10 mouse cellular contexts compared by ENCODE assay signal in the genomic region with DNA sequence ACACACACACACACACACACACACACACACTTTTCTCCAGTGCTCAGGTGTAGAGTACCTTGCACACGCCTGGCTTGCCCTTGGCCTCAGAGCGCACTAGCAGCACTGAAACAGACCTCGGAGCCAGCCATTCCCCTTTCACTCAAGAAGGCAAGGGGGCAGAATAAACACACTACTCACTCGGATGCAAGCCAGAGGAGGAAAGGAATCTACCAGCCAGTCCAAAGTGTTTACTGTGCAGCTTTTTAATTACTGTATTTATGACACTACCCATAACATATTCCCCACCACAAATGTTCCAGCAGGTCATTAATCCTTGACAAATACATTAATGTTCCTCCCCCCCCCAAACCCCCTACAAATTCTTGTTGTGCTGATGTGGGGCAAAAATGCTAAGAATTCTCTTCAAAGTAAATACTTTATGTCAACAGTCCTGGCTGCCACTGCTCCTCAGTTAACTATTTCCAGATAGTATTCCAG.
DNase-seq lines count a peak whose midpoint lies in the region; TF ChIP-seq lines count a peak whose summit lies in the region.
"Had no signal": no experiment of that assay in that cellular context is flagged by ENCODE, and none has a peak within 500 bp of the region (broad histone marks: within the 10 kb centered on the region; RNA-seq: fewer than 3 reads in every experiment).

No protein-coding gene starts in this region.

- peaks cover 2% of the 10 kb centered on the region; the same call in 1 of the 2 replicates for H3K79me2 ChIP-seq in liver, adult 2 months (ENCODE audit: control insufficient read depth, insufficient read depth, low read length)

- DNase-seq in liver, adult 2 months (ENCODE audit: extremely low read depth, low read depth, low spot score), result peak; percentile 37
- no peak for DNase-seq in liver
- DNase-seq in fibroblast of lung, adult 2 months (ENCODE audit: low read depth), result peak; percentile 51
- DNase-seq in kidney, postnatal 10 days, result peak; percentile 66
- DNase-seq in lung, postnatal 25 days (ENCODE audit: low spot score), result peak; percentile 39
- no peak for DNase-seq in urinary bladder, postnatal 14 days (ENCODE audit: low spot score)
- DNase-seq in retina, embryonic 14.5 days (ENCODE audit: low spot score), result no peak
- DNase-seq: cerebellum, adult 2 months; layer of hippocampus, postnatal 36 days had no signal

- H3K27ac ChIP-seq in liver, adult 2 months (replicated peaks; ENCODE audit: insufficient read depth, low read depth, low read length), result no peak overlapping the region
- H3K27ac ChIP-seq: heart, embryonic 13.5 days had no signal

- H3K27me3 ChIP-seq in liver, adult 2 months (ENCODE audit: control insufficient read depth, insufficient read depth, low read length), result no peaks in the 10 kb centered on the region
- H3K27me3 ChIP-seq: heart, embryonic 13.5 days had no signal

- no peak for TF ChIP-seq CTCF in liver, adult 2 months (IDR thresholded peaks at IDR 0.05; ENCODE audit: low read depth, low read length)

- no peak overlapping the region for H3K9ac ChIP-seq in liver, adult 2 months (ENCODE audit: low read depth, low read length)

- 21% methylated on average over 4 of the region's 4 CpGs for WGBS in liver, adult 2 months

- no peaks in the 10 kb centered on the region for H3K36me3 ChIP-seq in liver, adult 2 months (ENCODE audit: control insufficient read depth, insufficient read depth, low read length)

- TF ChIP-seq POLR2A in liver, adult 2 months (IDR thresholded peaks at IDR 0.05; ENCODE audit: extremely low read depth, insufficient read depth, low read length), result no peak

- no peak overlapping the region for H3K4me3 ChIP-seq in liver, adult 2 months (ENCODE audit: insufficient read depth, low read depth, low read length)
- H3K4me3 ChIP-seq: heart, embryonic 13.5 days had no signal

- peaks cover 7% of the 10 kb centered on the region; the same call in 1 of the 2 replicates for H3K4me1 ChIP-seq in liver, adult 2 months (ENCODE audit: control insufficient read depth, insufficient read depth, low read length)

Comparison
In these comparisons a context has a peak if more than half of its experiments do, and no peak if none do; other contexts are left out.
1. DNase-seq: peak in liver, adult 2 months (single experiment), fibroblast of lung, adult 2 months (single experiment), kidney, postnatal 10 days (single experiment) and lung, postnatal 25 days (single experiment); none in liver (single experiment), urinary bladder, postnatal 14 days (single experiment) and retina, embryonic 14.5 days (single experiment).